Mouse (Mus musculus): ENCODE measurements at regions not wholly inside any gene's neighbourhood (a gene's known extent, or its start where the extent isn't known, plus 50 kb on each side); places are given as distances from the start of the nearest gene placed in this dataset.
A peak's percentile ranks its signal among the peaks of the same experiment; 100 is the strongest.

DNA sequence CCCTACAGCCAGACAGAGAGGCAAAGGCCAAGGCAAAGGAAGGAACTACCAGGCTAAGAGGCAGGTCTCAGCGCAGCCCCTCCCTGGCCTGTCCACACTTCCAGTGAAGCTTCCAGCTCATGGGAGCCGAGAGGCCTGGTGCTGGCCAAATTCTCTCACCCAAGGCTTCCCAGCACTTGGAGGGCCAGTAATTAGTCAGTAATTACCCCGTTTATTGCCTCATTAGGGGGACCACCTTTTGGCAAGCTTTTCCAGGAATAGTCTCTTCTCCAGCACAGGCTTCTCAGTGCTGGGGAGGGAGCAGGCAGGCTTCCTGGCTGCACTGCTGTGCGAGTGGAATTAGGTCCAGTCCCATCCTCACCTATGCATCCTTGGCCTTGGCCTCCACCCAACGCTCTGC lies 252.8 kb upstream of the Nxpe4 start:
- DNase-seq (ENCODE audit: low spot score in 2 of 2) = no peak

DNA sequence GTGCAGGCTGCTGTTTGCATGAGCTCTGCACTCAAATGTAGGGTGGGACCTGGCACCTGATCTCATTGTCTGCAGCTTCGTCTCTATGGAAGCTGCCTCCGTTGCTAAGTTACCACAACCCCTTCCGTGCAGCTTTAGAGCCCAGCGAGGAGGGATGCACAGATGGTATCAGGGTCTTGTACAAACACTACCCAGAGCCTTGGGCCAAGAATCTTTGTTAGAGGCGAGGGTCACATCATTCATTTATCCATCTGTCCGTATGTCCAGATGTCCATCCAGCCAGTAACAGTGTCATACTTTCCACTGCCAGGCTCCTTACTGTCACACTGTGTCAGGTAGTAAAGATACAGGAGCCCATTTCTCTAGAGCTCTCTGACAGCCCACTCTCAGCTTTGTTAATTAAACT lies 251.3 kb upstream of the Nxpe4 start:
- peak in 1 of 2 experiments; percentile 54 for DNase-seq (ENCODE audit: low spot score in 2 of 2)

DNA sequence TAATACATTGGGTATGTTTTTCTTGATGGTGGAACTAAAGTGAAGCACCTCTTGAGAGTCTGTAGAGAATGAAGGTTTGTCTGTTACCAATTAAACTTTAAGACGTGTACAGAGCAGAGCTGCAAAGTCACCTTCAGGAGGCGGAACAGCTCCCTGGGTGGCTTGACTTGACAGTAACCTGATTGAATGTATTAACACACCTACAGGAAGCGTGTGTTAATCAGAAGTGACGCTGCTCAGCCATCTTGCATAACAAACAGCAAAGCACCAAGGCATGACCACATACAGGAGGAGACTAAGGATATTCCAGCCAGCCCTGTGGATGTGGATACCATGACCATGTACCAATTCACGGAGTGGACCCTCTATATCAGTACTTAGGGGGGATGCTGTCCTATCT lies 249.0 kb upstream of the Nxpe4 start:
- no peak for DNase-seq (ENCODE audit: low spot score in 2 of 2)

DNA sequence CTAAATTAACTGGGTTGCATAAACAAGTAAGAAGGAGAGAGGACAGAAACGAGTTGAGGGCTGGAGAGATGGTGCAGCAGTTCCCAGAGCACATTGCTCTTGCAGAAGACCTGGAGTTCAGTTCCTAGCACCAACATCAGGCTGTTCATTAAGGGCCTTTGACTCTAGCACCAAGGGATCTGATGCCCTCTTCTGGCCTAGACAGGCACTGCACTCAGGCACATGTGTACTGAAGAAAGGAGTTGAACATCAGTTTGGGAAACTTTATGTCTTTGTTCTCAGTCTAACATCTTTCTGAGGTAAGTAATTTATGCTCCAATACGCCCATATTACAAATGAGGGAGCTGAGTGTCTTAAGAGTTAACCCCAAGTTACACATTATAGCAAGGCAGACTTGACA lies 226.5 kb upstream of the Nxpe4 start:
- peak in 1 of 2 experiments; percentile 18 for DNase-seq (ENCODE audit: low spot score in 2 of 2)

DNA sequence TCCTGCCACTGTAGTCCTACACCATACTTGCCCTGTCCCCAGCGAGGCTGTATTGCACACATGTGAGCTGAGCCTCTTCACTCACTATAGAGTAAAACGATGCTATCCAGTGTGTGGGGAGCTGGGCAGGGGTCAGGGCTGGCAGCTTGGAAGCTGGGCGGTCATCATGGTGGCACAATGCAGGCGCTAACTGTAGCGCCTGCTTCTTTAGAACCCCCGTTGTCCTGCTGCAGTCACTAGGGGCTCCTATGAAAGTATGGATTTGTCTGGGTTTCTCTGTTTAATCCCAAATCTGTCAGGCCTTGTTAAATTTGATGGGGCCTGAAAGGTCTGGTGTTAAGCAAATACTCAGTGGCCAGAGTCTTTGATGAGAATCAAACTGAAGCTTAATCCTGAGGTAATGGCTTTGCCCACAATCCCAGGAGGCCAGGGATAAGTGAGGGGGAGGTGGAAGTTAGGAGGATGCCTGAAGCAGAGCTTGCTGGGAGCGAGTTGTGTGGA lies 225.8 kb upstream of the Nxpe4 start:
- DNase-seq (ENCODE audit: low spot score in 2 of 2) = no peak

DNA sequence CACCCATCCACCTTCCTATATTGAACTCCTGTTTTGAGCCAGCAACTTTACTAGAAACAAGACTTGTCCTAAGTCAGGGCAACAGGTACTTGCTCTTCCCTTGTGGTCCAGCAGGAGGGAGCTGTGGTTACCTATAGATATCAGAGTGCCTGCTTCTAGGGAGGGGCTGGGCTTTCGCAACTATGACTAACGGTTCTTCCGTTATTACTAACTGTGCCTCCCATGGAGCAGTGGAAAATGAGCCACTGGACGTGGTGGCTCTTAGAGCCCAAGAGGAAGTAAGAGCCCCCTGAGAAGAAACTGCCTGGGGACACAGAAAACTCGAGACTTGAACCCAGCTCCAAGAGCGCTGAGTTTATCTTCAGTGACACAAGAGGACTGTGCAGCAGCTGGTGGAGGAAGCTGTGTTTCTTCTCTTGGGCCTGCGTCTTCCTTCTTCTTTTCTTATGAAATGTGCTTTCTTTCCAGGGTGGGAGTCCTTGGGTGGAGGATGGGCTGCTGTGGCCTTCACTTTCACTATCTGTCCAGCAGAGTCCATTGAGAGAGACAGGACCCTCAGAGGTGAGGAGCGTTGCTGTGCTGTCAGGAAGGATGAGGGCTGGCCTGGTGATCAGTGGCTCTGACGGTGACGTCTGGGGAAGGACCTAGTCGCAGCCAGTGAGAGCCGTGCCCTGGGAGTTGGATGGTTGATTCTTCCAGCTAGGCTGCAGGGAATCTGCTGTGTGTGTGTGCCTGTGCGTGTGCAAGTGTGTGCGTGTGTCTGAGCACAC lies 222.7 kb upstream of the Nxpe4 start:
- no peak for DNase-seq (ENCODE audit: low spot score in 2 of 2)

DNA sequence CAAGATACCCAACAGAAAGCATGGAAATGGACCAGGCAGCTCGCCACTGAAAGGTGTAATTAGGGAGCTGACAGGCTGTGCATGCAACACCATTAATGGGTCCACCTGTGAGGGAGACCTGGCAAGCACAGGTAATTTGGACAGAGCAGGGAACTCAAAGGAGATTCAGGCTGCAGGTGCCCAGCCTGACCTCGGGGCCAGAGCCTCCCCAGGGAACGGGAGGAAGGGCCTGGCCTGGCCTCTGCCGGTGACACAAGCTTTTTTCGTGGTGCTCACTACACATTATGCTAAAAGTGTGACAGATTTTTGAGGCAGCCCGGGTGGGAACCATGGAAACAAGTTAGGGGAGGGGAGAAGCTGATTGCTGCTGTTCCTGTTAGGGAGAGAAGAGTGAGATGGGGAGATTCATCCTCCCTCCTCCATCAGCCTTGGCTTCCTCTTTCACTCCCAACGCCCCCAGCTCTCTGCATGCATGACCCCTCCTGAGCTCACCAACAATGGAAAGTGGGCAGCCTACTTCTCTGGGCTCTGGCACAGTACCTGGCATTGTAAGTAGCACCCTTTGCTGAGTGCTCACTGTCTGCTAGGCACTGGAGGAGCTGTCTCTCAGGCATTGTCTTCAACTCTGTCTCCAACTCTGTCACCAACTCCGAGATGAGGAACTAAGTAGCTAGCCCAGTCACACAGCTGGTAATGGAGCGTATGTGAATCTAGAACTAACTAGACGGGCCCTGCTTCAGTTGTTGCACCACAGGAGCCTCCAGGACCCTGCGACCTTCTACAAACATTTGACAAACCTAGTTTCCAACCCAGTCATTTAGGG lies 218.9 kb upstream of the Nxpe4 start:
- peak in 1 of 2 experiments; percentile 13 for DNase-seq (ENCODE audit: low spot score in 2 of 2)

DNA sequence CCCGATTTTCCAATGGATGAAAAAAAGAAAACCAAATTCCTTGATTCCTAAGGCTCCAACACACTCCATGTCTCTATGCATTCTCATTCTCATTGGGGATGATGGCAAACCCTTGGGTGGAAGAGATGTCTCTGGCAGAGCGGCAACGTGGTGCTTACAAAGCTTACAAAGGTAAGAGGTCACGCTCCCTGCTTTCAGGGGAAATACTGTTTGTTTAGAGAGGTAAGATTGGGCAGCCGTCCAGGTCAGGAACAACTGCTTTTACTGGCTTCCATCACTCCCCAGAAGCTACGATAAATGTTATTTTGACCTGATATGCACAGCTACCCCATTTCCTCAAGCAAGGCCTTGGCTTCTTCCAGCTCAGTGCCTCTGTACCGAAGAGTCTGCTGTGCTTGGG lies 215.6 kb upstream of the Nxpe4 start:
- no peak for DNase-seq (ENCODE audit: low spot score in 2 of 2)

DNA sequence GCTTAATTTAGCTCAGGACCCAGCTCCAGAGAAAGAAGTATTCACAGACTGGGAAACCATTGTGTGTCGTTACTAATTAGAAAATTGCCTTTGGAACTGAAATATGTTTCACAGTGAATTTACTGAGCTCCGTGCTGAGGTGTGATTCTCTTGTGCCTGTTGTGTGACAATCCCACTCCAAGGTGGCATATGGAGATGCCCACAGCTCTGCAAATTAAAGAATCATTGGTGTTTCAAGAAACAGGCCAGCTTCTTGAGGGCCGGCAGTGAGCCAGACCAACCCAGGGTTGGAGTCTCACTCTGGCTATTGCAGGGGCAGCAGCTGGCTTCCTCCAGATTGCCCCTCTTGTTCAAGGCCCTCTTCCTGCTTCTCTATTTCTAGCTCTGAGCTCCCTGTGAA lies 203.9 kb upstream of the Nxpe4 start:
- no peak for DNase-seq (ENCODE audit: low spot score in 2 of 2)

DNA sequence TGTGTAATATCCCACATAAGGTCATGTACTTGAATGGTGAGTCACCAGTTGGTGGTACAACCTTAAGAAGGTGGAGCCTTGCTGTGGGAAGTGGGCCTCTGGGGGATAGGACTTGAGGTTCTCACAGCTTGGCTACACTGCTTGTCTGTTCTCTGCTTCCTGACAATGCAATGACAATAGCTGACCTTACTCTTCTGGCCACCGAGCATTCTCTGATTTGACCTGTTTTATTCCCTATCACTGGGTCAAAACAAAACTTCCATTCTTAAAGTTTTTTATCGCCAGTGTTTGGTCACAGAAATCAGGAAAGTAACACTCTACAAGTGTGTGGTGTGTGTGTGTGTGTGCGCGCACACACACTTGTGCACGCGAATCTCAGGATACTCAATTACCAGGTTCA lies 203.0 kb upstream of the Nxpe4 start:
- DNase-seq (ENCODE audit: low spot score in 2 of 2) = no peak

DNA sequence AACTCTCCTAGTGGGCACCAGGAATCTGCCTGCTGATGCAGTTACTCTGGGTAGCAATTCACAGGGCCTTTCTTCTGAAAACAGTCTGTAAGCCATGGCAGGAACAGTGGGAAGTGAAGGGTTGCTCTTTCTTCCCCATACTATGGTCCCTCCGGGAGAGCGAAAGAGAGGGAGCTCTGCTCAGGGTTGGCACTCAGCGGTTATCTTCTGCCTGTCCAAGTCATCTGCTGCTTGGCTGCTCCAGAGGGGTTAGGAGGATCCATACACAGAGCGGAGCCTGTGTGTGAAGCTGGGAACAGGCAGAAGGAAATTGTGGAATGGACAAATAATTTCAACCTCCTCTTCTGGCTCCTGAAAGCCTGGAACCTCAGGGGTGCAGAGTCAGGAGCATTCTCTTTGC lies 200.6 kb upstream of the Nxpe4 start:
- DNase-seq (ENCODE audit: low spot score in 2 of 2) = no peak

DNA sequence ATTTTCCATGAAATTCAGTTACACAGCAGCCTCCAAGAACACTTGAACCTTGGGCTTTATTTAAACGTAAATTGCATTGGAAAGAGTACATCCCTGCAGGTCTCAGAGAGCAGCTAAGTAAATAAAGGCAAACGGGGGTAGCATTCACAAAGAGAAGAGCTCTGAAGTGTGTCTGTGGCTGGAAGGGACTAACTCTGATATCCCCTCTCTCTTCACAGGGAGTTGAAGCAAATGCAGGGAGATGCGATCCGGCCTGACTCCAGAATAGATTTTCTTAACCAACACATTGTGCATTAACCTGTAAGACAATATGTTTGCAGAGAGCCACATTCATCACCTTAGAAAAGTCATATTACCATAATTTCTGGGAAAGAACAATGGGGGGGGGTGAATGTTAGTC lies 199.7 kb upstream of the Nxpe4 start:
- no peak for DNase-seq (ENCODE audit: low spot score in 2 of 2)

DNA sequence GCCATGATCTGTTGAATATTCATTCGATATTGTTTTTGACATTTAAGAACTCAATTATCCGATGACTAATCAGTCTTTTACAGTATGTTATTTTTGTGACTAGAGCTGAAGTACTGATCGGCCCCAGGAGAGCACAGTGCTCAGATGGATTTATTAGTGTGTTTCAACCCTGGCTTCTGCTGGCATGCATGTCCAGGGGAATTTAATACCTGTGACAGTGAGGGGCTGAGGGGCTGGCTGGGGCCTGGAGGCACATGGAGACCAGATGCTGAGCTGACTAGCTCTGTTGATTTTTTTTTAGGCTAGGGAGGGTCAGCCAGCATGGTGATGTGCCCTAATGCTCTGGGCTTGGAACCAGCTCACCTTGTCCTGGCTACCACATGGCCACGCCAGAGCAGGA lies 199.2 kb upstream of the Nxpe4 start:
- no peak for DNase-seq (ENCODE audit: low spot score in 2 of 2)

DNA sequence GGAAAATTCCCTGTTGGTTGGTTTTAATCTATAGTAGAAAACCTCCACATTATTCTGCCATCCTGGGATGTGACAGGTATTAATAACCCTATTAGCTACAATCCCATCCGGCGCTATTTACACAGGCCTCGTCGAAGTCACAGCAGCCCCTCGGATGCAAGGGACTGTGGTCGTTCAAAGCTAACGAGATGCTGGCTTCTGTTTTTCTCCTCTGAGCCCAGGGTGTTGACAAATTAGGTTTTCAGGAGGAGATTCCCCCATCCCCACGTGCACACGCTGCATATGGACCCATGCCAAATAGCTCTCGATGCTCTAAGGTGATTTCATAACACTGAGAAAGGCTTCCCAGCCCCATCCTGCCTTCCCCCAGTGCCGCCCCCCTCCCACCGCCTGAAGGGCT lies 188.7 kb upstream of the Nxpe4 start:
- DNase-seq (ENCODE audit: low spot score in 2 of 2) = no peak

DNA sequence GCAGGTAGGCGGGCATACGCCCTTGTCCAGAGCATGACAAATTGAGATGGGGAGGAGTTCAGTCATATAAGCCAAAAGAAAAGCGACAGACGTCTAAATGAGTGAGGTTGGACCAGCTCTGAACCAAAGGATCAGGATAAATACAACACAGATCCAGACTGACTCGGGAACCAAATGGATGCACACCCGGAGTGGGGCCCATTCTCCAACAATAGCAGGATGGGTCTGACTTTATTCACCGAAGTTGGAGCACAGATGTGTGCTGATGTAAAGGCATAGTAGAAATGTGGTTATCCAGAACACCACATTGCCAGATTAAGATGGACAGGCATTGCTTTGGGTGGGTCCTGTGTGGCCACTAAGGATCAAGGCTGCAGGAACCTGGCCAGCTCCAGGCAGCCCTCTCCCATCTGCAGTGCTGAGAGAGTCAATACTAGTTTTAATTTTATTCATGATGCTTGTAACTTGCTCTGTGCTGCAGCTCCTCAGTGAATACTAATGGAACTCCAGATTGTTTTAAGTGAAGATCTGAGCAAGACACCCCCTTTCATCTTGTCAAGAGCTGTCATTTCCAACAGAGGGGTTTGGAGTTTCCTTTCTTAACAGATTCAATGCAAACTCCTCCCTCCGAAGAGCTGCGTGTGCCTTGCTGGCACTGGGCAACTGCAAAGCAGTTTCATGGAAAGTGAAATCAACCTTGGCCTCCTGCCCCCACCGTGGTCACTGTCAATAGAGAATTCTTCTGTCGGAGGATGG lies 176.3 kb upstream of the Nxpe4 start:
- peak in 1 of 2 experiments; percentile 32 for DNase-seq (ENCODE audit: low spot score in 2 of 2)

DNA sequence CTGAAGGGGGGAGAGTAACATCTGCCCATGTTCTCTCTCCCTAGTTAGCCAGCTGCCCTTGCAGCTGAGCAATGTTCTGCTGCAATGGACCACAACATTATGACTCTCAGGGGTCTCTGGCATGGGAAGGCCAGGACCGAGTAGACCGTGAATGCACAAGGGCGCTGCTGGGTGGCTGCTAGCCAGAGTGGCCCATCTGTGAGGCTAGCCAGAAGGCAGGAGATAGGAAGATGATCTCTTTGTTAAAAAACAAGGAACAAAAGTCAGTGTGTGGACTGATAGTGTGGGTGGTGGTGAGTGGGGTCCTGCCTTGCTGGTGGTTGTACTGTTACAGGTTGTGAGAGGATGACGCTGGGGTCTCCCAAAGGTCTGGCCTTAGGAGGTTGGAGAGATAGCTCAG lies 174.6 kb upstream of the Nxpe4 start:
- DNase-seq (ENCODE audit: low spot score in 2 of 2) = peak in 1 of 2 experiments; percentile 32

DNA sequence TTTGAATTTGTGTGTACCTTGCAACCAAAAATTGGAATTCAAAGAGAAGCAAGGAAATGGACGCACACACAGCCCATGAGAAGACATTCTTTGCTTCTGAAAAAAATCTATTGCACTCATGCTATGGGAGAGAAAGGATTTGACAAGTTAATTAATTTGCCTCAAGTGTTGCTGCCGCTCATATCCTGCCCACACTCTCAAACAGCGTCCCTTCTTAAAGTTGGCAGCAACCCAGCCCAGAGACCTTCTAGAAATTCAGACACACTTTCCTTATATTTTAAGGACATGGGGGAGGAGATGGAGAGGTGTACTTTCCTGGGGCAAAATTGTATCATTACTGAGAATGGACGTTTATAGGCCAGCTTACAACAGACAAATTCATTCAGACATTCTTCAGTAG lies 167.2 kb upstream of the Nxpe4 start:
- no peak for DNase-seq (ENCODE audit: low spot score in 2 of 2)

DNA sequence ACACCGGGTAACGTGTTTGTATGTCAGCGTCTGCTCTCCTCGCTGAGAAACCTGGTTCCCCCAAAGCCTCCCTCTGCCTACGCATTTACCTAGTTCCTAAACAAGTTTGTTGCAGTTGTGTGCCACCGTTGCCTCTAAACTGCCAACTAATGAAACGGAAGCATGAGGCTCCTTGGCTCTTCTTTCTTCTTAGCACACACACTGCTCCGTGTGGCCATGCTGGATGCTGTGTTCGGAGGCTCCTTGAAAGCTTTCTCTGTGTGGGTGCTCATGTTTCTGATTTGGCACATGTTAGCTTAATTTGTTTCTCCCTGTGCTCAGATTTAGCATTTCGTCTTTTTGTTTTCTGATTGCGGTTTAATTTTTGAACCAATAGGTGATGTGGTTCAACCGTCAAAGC lies 162.2 kb upstream of the Nxpe4 start:
- DNase-seq (ENCODE audit: low spot score in 2 of 2) = no peak

DNA sequence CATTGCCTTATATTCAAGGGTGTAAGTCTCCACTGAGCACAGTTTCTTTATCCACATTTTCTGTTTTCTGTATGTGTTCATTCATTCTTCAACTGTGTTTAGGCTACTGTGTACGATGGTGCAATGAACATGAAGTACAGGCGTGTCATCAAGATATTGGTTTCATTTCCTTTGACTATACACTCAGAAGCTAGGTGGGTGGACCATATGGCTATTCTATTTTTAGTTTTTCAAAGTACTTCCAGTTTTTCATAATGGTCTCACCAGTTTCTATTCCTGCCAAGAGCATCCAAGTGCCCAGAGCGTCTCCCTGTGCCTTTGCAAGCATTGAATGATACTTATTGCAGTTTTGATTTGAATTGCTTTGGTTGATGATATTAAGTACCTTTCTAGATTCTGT lies 132.8 kb upstream of the Nxpe4 start:
- no peak for DNase-seq (ENCODE audit: low spot score in 2 of 2)

DNA sequence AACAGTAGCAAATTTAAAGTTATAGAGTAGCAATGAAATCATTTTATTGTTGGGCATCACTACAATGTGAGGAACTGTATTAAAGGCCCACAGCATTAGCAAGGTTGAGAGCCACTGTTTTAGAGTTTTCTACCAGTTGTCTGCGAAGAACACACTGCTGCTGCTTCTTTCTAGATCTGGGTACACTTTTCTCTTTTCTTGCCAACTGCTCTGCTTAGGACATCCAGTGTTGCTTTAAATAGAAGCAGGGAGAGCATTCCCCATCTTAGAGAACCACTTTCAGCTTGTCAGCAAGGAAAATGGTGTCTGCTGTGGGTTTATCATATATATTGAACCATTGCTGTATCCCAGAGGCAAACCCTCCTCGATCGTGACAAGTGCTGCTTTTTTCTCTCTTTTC lies 131.0 kb upstream of the Nxpe4 start:
- no peak for DNase-seq (ENCODE audit: low spot score in 2 of 2)

DNA sequence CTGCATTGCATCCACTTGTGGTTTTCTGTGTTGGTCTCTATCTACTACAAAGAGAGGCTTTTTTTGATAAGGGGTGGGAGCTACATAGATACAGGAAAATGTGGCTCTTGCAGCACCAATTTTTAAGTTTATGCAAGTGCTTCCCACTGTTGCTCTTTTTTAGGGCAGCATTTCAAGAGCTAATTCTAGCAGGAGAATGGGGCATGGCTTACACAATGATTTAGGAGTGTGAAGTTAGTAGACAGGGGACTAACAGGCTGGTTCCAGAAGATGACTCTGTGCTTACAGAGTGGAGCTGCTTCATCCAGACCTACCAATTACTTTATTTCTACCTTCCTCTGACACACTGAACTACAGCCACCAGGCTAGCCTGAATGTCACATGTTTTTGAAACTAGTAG lies 125.9 kb upstream of the Nxpe4 start:
- DNase-seq (ENCODE audit: low spot score in 2 of 2) = no peak

DNA sequence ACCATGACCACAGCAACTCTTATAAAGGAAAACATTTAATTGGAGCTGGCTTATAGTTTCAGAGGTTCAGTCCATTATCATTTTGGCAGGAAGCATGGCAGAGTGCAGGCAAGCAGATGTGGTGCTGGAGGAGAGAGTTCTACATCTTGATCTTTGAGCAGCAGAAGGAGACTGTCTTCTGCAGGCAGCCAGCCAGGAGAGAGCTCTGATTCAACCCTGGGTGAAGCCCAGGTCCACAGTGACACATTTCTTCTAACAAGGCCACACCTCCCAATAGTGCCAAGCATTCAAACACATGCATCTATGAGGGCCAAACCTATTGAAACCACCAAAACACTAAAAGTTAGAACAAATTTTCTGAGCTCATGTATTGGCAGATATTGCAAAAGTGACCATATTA lies 117.0 kb upstream of the Nxpe4 start:
- DNase-seq (ENCODE audit: low spot score in 2 of 2) = no peak
